Mouse (Mus musculus): ENCODE measurements around the gene Stk16.

DNA sequence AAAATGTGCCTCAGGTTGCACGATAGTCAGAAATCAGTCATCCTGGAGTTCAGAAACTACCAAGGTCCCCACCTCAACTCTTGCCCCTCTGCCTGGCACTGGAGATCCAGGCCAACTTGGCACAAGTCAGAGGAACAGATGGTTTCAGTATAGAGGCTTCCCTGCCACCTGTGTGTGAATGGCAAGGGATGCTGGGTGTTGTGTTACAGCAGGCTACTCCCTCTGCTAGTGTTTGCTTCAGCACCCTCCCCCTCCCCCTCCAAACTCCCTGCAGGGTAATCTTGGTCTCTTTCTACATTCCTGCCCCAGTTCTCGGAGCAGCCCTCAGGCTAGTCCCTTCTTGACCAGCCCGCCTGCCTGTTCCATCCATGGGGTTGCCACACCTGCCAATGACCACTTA, 39.9 kb downstream of the Stk16 start:
- TF ChIP-seq POLR2A (IDR thresholded peaks at IDR 0.05; ENCODE audit: borderline replicate concordance, extremely low read depth, low read depth, low read length): no peak
- TF ChIP-seq CTCF (IDR thresholded peaks at IDR 0.05; ENCODE audit: insufficient read depth, low read length): no peak
